Mouse (Mus musculus): ENCODE measurements around the gene Eci1.

Gene Eci1

DNA sequence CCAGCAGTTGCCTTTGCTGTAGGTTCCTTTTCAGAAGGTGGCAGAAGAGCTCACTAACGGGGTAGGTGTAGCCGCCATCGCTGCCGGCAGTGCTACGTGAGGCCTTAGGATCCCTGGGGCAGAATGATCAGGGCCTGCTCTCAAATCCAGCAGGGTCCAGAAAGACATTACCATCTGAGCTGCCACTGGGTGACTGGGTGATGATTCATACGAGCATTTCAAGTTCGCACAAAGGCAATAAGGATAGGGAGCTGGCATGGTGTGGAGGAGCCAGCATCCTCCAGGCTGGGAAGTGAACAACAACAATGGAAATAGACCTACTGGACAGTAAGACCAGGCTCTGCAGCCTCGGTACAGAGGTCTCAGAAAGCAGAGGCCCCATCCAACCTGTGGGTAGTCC, 13.9 kb downstream of the Eci1 start:
- DNase-seq (ENCODE audit: low read depth, low spot score), result no peak

GRCm38 (mm10) chr17:24441148-24441547, 14.7 kb downstream of the Eci1 start:
- peak; percentile 28 for DNase-seq (ENCODE audit: low read depth, low spot score)

GRCm38 (mm10) chr17:24442107-24442506, 15.7 kb downstream of the Eci1 start:
- DNase-seq (ENCODE audit: low read depth, low spot score), result no peak

GRCm38 (mm10) chr17:24442632-24443155, 16.3 kb downstream of the Eci1 start, which contains the start of gene Dnase1l2:
TSS of gene Dnase1l2 (minus strand) at chr17:24443105.
- DNase-seq (ENCODE audit: low read depth, low spot score), result no peak

GRCm38 (mm10) chr17:24443409-24443808, 17.0 kb downstream of the Eci1 start:
- DNase-seq (ENCODE audit: low read depth, low spot score), result no peak

DNA sequence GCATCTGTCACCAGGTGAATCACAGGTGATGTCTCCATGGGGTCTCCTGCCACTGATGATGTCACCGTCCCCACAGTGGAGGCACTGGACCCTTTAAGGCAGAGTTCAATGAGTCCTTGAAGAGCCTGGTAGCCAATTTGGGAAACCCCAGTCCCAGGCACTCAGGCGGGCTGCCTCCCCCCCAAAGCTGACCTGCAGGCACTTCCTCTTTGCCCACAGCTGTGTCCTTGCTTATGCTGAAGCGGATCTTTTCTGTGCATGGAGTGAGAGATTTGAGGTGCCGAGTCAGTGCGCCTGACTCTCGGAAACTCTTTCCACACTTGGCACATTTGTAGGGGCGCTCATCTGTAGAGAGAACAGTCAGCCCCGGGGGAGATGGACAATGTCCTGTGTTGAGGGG, 20.1 kb downstream of the Eci1 start:
- no peak for DNase-seq (ENCODE audit: low read depth, low spot score)

- no peak for DNase-seq (ENCODE audit: low read depth, low spot score)
Measured at GRCm38 (mm10) chr17:24449507-24449906, 23.1 kb downstream of the Eci1 start.

- no peak for DNase-seq (ENCODE audit: low read depth, low spot score)
Measured at GRCm38 (mm10) chr17:24451220-24451619, 24.8 kb downstream of the Eci1 start.

- peak; percentile 44 for DNase-seq (ENCODE audit: low read depth, low spot score)
Measured at GRCm38 (mm10) chr17:24453372-24453771, 26.9 kb downstream of the Eci1 start.

GRCm38 (mm10) chr17:24454218-24454755, 27.8 kb downstream of the Eci1 start:
- peak; percentile 76 for DNase-seq (ENCODE audit: low read depth, low spot score)

DNA sequence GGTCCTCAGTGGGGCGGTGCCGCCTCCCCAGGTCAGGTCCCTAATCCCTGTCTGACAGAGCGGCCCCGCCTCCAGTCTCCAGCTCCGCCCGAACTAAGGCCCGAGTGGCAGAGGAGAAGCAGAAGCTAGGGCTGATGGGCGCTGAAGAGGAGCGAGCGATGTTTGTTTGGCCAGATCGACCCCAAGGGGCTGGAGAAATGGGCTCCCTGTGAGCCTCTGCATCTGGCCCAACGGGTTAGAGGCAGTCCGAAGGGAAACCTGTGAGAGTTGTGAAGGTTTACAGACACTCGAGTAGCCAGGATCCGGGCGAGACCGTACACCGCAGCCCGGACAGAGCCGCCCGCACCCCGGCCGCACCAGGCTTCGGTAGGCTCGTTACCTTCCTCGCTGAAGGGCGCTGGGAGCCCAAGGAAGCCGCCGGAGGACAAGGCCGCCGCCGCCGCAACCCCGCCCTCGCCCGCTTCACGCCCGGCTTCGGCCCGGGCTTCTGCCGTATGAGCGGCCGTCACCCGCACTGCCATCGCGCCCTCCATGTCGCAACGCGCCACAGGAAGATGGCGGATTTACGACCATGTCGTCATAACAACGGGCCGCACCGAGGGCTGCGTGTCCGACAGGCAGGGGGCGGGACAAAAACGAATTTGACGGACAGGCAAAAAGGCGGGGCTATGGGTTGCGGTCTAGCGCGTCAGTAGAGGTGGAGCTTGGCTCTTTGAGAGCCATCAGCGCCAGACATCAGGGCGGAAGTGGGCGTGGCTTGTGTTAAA, 28.5 kb downstream of the Eci1 start:
- peak; percentile 100 for DNase-seq (ENCODE audit: low read depth, low spot score)

- DNase-seq (ENCODE audit: low read depth, low spot score), result peak; percentile 35
Measured at GRCm38 (mm10) chr17:24455523-24456206, 29.2 kb downstream of the Eci1 start.

DNA sequence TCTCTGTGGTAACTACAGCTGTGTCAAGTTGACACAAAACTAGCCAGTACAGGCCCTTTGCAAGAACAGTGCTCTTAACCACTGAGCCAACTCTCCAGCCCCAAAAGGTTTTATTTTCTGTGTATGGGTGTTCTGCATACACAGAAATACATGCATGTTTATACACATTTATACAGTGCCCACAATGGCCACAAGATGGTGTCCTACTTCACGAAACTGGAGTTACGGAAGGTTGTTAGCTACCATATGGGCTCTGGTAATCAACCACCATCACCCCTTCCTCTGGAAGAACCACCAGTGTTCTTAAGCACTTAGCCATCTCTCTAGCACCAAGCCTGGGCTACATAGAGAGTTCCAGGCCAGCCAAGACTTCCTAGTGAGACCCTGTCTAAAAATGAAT, 35.1 kb downstream of the Eci1 start:
- peak; percentile 73 for DNase-seq (ENCODE audit: low read depth, low spot score)

DNA sequence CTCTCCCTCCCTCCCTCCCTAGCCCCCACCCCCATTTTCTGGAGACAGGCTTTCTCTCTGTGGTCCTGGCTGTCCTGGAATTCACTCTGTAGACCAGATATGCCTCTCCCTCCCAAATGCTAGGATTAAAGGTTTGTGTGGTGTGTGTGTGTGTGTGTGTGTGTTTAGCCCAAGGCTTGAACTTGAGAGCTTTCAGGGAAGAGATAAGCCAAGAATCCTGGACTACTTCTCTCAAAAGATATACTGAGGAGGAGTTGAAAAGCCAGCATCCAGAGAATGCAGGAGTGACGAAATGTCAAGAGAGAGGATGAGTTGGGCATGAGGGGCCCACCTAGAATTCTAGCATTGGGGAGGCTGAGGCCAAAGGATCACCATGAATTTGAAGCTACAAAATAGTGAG, 36.5 kb downstream of the Eci1 start:
- DNase-seq (ENCODE audit: low read depth, low spot score), result no peak

DNA sequence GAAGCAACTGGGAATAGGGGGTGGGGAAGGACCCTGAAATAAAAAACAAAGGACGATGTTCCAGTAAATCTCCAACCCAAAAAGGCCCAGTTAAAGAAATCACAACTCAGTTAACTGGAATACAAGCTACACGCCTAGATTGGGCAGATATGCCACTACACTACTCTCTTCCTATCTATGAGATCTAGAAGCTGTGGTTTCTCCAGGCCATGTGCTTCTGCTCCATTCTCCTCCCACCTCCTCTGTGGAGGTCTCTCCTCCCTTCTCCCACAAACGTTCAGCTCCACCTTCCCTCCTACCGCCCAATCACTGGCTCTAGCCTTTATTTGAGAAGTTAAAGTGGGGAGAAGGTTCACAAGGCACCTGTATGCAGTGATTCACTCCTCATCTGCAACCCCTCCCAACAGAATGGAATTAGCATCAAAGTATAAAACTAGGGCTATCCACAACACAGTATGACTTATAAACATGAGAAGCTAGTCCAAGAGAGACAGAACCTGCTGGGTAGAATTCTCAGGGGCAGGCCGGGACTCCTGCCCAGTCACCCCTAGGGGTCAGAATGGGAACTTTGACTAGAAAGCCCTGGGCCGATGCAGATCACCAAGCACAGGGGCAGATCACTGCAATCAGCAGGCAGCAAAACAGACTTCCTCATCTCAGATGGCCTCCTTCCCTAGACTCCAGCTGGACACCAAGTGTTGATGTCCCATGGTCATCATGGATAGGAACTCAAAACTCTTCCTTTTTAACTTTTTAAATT, 37.1 kb downstream of the Eci1 start:
- peak; percentile 26 for DNase-seq (ENCODE audit: low read depth, low spot score)

DNA sequence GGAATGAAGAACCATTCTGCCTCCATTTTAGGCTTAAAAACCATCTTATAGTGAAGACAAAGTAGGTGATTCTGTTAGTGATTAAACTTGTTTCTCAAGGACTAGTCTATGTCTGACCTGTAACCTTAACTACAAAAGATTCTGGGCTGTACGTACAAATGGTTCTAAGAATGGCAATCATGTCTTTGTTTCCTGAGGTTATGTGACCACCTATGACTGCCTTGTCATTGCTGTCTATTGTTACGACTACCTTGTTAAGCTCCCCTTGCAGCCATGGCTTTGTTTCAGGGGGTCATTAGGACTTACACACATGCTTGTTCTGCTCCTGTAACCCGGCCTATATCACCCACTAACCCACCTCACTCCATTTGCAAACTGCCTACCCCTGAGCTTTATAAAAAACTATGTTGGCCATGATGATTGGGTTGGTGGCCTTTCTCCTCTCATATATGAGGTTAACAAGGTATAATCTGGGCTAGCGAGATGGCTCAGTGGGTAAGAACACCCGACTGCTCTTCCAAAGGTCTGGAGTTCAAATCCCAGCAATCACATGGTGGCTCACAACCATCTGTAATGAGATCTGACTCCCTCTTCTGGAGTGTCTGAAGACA, 42.3 kb downstream of the Eci1 start:
- DNase-seq (ENCODE audit: low read depth, low spot score), result no peak

GRCm38 (mm10) chr17:24469336-24469909, 43.0 kb downstream of the Eci1 start:
- no peak for DNase-seq (ENCODE audit: low read depth, low spot score)

GRCm38 (mm10) chr17:24469910-24470602, 43.6 kb downstream of the Eci1 start, which contains the start of the genes E4f1 and Pgp:
TSS of gene E4f1 (minus strand) at chr17:24470313.
TSS of gene Pgp (plus strand) at chr17:24470392.
- DNase-seq (ENCODE audit: low read depth, low spot score), result peak; percentile 99

GRCm38 (mm10) chr17:24470701-24471527, 44.5 kb downstream of the Eci1 start:
- DNase-seq (ENCODE audit: low read depth, low spot score), result no peak

All from CD4-positive, CD25-positive, alpha-beta regulatory T cell, adult 2 months (primary cell).